Mouse (Mus musculus): ENCODE results near the gene Xxylt1. TPM values are rescaled to one million over a fixed set of nuclear protein-coding genes. Genes with fewer than 3 reads are reported as not detected.

Gene Xxylt1
- total and polyA plus RNA-seq, 2 experiments from 2014 or later, result 21.0 to 32.8 TPM

DNA sequence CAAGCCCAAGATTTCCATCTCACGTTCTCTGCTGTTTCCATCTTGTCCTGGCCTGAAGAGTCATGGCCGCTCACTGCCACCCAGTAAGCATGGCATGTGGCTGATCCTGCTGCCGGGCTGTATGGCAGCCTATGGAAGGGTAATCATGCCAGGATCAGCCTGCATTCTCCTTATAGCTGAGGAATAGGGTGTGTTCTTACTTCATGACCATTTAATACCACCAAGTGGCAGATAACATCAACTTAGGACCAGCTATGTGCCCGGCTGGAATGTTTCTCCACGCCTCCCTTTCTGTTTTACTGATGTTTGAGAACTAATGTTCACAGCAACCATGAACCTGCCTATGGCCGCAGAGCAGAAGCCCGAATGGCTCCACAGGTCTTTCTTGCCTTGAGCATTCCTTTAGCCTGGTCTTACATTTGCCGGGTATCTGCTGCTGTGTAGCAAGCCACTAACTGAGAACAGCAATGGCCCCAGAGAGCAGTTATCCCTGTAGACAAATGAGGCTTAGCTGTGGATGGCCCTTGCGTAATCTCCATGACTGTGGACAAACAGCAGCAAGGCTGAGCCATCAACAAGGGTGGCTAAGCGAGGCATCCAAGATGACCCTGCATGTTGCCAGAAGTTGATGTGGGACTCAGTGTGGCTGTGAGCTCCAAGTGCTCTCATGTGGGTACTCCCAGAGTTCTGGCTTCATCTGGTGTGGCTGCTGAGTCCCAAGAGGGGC, 63.4 kb downstream of the Xxylt1 start:
- DNase-seq (ENCODE audit: low spot score), result no peak
- H3K4me3 ChIP-seq (ENCODE audit: low read length), result no peak overlapping the region
- peaks cover 11% of the 10 kb centered on the region for H3K4me1 ChIP-seq (ENCODE audit: insufficient read depth, low read length)
- no peak overlapping the region for H3K4me2 ChIP-seq (ENCODE audit: low read depth, low read length)
- H3K27ac ChIP-seq, result no peak overlapping the region
- TF ChIP-seq CTCF (IDR thresholded peaks at IDR 0.05; ENCODE audit: low read depth), result no peak
- H3K36me3 ChIP-seq (ENCODE audit: insufficient read depth, low read length), result no peaks in the 10 kb centered on the region
- 93% methylated on average over 10 of the region's 10 CpGs for WGBS
- no peaks in the 10 kb centered on the region for H3K9me3 ChIP-seq (ENCODE audit: low read length)
- ATAC-seq, result no peak
- no peaks in the 10 kb centered on the region for H3K27me3 ChIP-seq (ENCODE audit: insufficient read depth, low read length)
- no peak overlapping the region for H3K9ac ChIP-seq (replicated peaks; ENCODE audit: low read length)

DNA sequence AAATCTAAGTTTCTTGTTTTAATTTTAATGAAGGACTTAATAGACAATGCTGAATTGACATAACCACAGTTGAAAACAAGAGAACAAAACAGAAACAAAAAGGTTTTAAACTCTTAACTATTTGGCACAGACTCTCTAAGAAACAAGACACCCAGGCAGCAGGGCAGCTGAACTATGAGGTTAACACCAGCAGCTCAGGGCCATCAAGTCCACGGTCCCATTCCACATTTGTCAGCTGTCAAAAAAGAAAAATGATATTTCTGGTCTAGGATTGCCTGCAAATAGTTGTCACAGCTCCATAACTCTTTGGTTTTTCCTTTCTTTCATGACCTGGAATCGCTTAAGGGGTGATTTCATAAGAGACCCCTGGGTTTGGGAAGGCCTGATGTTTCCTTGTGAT, 64.6 kb downstream of the Xxylt1 start:
- H3K9ac ChIP-seq (replicated peaks; ENCODE audit: low read length), result no peak overlapping the region
- H3K36me3 ChIP-seq (ENCODE audit: insufficient read depth, low read length), result no peaks in the 10 kb centered on the region
- DNase-seq (ENCODE audit: low spot score) (no peak), ATAC-seq (no peak)
- H3K4me1 ChIP-seq (ENCODE audit: insufficient read depth, low read length), result peaks cover 10% of the 10 kb centered on the region
- no peaks in the 10 kb centered on the region for H3K9me3 ChIP-seq (ENCODE audit: low read length)
- no peaks in the 10 kb centered on the region for H3K27me3 ChIP-seq (ENCODE audit: insufficient read depth, low read length)
- no peak overlapping the region for H3K27ac ChIP-seq
- TF ChIP-seq CTCF (IDR thresholded peaks at IDR 0.05; ENCODE audit: low read depth), result no peak
- H3K4me3 ChIP-seq (ENCODE audit: low read length), result no peak overlapping the region
- 84% methylated on average over 2 of the region's 2 CpGs for WGBS
- no peak overlapping the region for H3K4me2 ChIP-seq (ENCODE audit: low read depth, low read length)

- TF ChIP-seq CTCF (IDR thresholded peaks at IDR 0.05; ENCODE audit: low read depth), result peak; percentile 20; the same call in 1 of the 2 replicates
- 76% methylated on average over 8 of the region's 8 CpGs for WGBS
- Histone ChIP-seq H3K27me3 (ENCODE audit: insufficient read depth, low read length) (no peaks in the 10 kb centered on the region), H3K9me3 (ENCODE audit: low read length) (no peaks in the 10 kb centered on the region), H3K4me2 (ENCODE audit: low read depth, low read length) (no peak overlapping the region), H3K4me3 (ENCODE audit: low read length) (no peak overlapping the region), H3K9ac (replicated peaks; ENCODE audit: low read length) (no peak overlapping the region), H3K4me1 (ENCODE audit: insufficient read depth, low read length) (peaks cover 7% of the 10 kb centered on the region), H3K36me3 (ENCODE audit: insufficient read depth, low read length) (no peaks in the 10 kb centered on the region), H3K27ac (no peak overlapping the region)
- DNase-seq (ENCODE audit: low spot score) (no peak), ATAC-seq (no peak)
Measured at GRCm38 (mm10) chr16:31016169-31016568, 65.1 kb downstream of the Xxylt1 start.

DNA sequence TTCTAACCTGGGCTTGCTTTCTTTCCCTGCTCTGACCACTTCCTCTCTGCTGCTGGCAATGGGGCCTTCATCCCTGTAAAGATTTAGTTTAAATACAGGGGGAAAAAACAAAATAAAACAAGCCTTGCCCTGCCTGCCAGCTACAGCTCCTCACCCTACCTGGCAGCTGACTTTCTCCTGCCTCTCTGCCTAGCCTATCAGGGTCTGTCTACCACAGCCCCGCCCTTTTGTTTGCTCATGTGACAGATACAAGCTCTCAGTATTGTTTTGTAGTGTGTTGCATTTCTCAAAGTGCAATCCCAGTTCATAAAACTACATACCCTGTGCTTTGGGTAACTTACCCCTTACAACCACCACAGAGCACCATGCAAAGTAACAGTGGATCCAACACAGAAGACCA, 66.0 kb downstream of the Xxylt1 start:
- 98% methylated on average over 1 of the region's 1 CpGs for WGBS
- H3K27me3 ChIP-seq (ENCODE audit: insufficient read depth, low read length), result no peaks in the 10 kb centered on the region
- no peak overlapping the region for H3K4me3 ChIP-seq (ENCODE audit: low read length)
- no peak for DNase-seq (ENCODE audit: low spot score)
- H3K9ac ChIP-seq (replicated peaks; ENCODE audit: low read length), result no peak overlapping the region
- peaks cover 4% of the 10 kb centered on the region for H3K4me1 ChIP-seq (ENCODE audit: insufficient read depth, low read length)
- no peak overlapping the region for H3K4me2 ChIP-seq (ENCODE audit: low read depth, low read length)
- no peak overlapping the region for H3K27ac ChIP-seq
- no peak for ATAC-seq
- H3K9me3 ChIP-seq (ENCODE audit: low read length), result no peaks in the 10 kb centered on the region
- no peak for TF ChIP-seq CTCF (IDR thresholded peaks at IDR 0.05; ENCODE audit: low read depth)
- no peaks in the 10 kb centered on the region for H3K36me3 ChIP-seq (ENCODE audit: insufficient read depth, low read length)

GRCm38 (mm10) chr16:31012236-31012635, 69.0 kb downstream of the Xxylt1 start:
- H3K4me3 ChIP-seq (ENCODE audit: low read length), result no peak overlapping the region
- 88% methylated on average over 10 of the region's 10 CpGs for WGBS
- no peaks in the 10 kb centered on the region for H3K36me3 ChIP-seq (ENCODE audit: insufficient read depth, low read length)
- peaks cover 5% of the 10 kb centered on the region; the same call in 1 of the 2 replicates for H3K4me1 ChIP-seq (ENCODE audit: insufficient read depth, low read length)
- no peak overlapping the region for H3K27ac ChIP-seq
- TF ChIP-seq CTCF (IDR thresholded peaks at IDR 0.05; ENCODE audit: low read depth), result no peak
- H3K4me2 ChIP-seq (ENCODE audit: low read depth, low read length), result no peak overlapping the region
- H3K9me3 ChIP-seq (ENCODE audit: low read length), result no peaks in the 10 kb centered on the region
- no peak for DNase-seq (ENCODE audit: low spot score)
- no peak for ATAC-seq
- H3K9ac ChIP-seq (replicated peaks; ENCODE audit: low read length), result no peak overlapping the region
- no peaks in the 10 kb centered on the region for H3K27me3 ChIP-seq (ENCODE audit: insufficient read depth, low read length)

DNA sequence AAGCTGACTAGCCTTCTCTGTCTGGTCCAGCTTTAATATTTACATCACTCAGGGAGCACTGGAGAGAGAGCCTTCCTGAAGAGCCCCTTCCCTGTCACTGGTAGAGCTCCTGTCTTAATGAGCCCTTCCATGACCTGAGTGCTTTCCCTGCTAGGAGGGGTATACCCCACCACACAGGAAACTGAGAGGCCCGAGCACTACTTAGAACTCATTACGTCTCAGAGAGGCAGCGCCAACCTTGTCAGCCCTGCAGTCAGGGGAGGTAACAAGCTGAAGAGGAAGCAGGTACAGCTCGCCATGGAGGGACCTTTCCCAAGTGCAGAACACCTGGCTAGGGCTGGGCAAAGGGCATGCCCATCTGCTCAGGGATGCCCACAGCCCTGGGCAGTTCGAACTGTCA, 70.8 kb downstream of the Xxylt1 start:
- Histone ChIP-seq H3K36me3 (ENCODE audit: insufficient read depth, low read length) (no peaks in the 10 kb centered on the region), H3K27ac (no peak overlapping the region), H3K27me3 (ENCODE audit: insufficient read depth, low read length) (no peaks in the 10 kb centered on the region), H3K4me1 (ENCODE audit: insufficient read depth, low read length) (peaks cover 5% of the 10 kb centered on the region; the same call in 1 of the 2 replicates), H3K4me2 (ENCODE audit: low read depth, low read length) (no peak overlapping the region), H3K9ac (replicated peaks; ENCODE audit: low read length) (no peak overlapping the region), H3K4me3 (ENCODE audit: low read length) (no peak overlapping the region), H3K9me3 (ENCODE audit: low read length) (no peaks in the 10 kb centered on the region)
- WGBS, result 86% methylated on average over 5 of the region's 5 CpGs
- no peak for DNase-seq (ENCODE audit: low spot score)
- TF ChIP-seq CTCF (IDR thresholded peaks at IDR 0.05; ENCODE audit: low read depth), result no peak
- ATAC-seq, result no peak

- no peak overlapping the region for H3K27ac ChIP-seq
- H3K4me1 ChIP-seq (ENCODE audit: insufficient read depth, low read length), result peaks cover 12% of the 10 kb centered on the region
- no peak for ATAC-seq
- no peaks in the 10 kb centered on the region for H3K27me3 ChIP-seq (ENCODE audit: insufficient read depth, low read length)
- no peak overlapping the region for H3K4me2 ChIP-seq (ENCODE audit: low read depth, low read length)
- DNase-seq (ENCODE audit: low spot score), result peak; percentile 30
- TF ChIP-seq CTCF (IDR thresholded peaks at IDR 0.05; ENCODE audit: low read depth), result no peak
- H3K9me3 ChIP-seq (ENCODE audit: low read length), result no peaks in the 10 kb centered on the region
- WGBS, result 46% methylated on average over 7 of the region's 7 CpGs
- H3K36me3 ChIP-seq (ENCODE audit: insufficient read depth, low read length), result no peaks in the 10 kb centered on the region
- no peak overlapping the region for H3K9ac ChIP-seq (replicated peaks; ENCODE audit: low read length)
- no peak overlapping the region for H3K4me3 ChIP-seq (ENCODE audit: low read length)
Measured at GRCm38 (mm10) chr16:31008326-31008725, 72.9 kb downstream of the Xxylt1 start.
